Mouse (Mus musculus): ENCODE measurements around the gene Psma6.

DNA sequence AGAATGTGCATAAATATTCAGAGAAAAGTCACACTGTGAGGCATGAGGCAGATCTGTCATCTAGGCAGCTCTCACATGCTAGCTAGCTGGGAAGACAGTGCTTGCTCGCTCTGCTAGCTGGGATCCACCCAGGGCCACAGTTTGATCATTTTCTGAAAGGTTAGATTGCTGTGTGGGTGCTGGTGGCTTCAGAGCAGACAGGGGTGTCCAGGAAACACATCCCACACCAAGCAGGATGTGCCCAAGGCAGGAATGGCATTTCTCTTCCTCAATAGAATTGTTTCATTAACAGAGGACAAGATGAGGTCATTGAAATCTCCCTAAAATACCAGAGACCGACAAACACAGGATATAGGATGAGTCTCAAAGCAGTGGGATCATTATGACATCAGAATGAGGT lies 18.9 kb upstream of the Psma6 start:
- no peak for TF ChIP-seq CTCF (IDR thresholded peaks at IDR 0.05)
- TF ChIP-seq POLR2A (IDR thresholded peaks at IDR 0.05; ENCODE audit: insufficient read depth, low read depth, low read length): no peak
- TF ChIP-seq EP300 (IDR thresholded peaks at IDR 0.05; ENCODE audit: insufficient read depth, low read depth, low read length): no peak
